Mouse (Mus musculus) erythroblast, embryonic 14.5 days (primary cell): ENCODE data around the gene Cyp4b1.

Experiments
- GATA1 ChIP-seq: IDR thresholded peaks from 2 replicates; pipeline ENCODE4 v1.6.1; 2012; ENCODE audit warnings: low read length, inconsistent platforms, mixed read lengths
- TAL1 ChIP-seq: IDR thresholded peaks from 3 replicates; pipeline ENCODE4 v1.6.1; 2012; ENCODE audit warnings: low read length, inconsistent platforms, mixed read lengths

DNA sequence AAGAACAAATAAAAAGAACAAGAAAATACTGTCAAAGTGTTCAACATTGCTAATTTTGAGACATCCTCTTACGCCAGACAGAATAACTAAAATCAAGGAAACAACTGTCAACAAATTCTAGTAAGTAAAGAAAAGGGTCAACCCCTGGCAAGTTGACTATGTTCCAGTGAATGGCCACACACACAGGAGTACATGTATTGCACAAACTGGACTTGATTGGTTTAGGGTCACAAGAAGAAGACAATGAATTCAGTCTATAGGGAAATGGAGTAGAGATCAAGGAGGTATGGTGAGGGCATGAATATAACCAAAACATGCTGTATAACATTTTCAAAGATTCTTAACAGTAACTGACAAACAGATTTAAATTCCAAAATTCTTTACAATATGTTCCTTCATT, 51.2 kb downstream of the Cyp4b1 start:
- TF ChIP-seq GATA1 (no peak), TAL1 (no peak)
